ENCODE assay signal across 11 mouse cellular contexts in genomic region chr11:31831451-31831850, GRCm38 (mm10). TPM values are rescaled to one million over a fixed set of nuclear protein-coding genes. Genes with fewer than 3 reads are reported as not detected.
DNase-seq lines count a peak whose midpoint lies in the region; ATAC-seq and TF ChIP-seq lines count a peak whose summit lies in the region.
"Had no signal": no experiment of that assay in that cellular context is flagged by ENCODE, and none has a peak within 500 bp of the region (broad histone marks: within the 10 kb centered on the region; RNA-seq: fewer than 3 reads in every experiment).

No protein-coding gene starts in this region.

- DNase-seq in G1E (ENCODE audit: low spot score), result peak; percentile 66
- DNase-seq in embryo, embryonic 10 days (ENCODE audit: low spot score), result no peak
- DNase-seq in gastrocnemius, postnatal 25 days, result no peak
- DNase-seq in left cerebral cortex, postnatal 14 days (ENCODE audit: low spot score in 2 of 2), result no peak
- DNase-seq: cerebellum, postnatal 14 days; heart, adult 2 months had no signal

- H3K27me3 ChIP-seq in hindbrain, embryonic 15.5 days, result no peaks in the 10 kb centered on the region
- H3K27me3 ChIP-seq in hindbrain, embryonic 13.5 days, result no peaks in the 10 kb centered on the region
- H3K27me3 ChIP-seq in G1E (ENCODE audit: insufficient read depth, low read length), result no peaks in the 10 kb centered on the region
- H3K27me3 ChIP-seq: Patski had no signal

- H3K9me3 ChIP-seq in hindbrain, embryonic 15.5 days, result no peaks in the 10 kb centered on the region
- no peaks in the 10 kb centered on the region for H3K9me3 ChIP-seq in hindbrain, embryonic 13.5 days
- H3K9me3 ChIP-seq in G1E (replicated peaks), result no peaks in the 10 kb centered on the region

- H3K4me1 ChIP-seq in hindbrain, embryonic 15.5 days (replicated peaks), result peaks cover 21% of the 10 kb centered on the region
- H3K4me1 ChIP-seq in hindbrain, embryonic 13.5 days (replicated peaks), result peaks cover 25% of the 10 kb centered on the region
- peaks cover 70% of the 10 kb centered on the region for H3K4me1 ChIP-seq in G1E (ENCODE audit: insufficient read depth, low read depth, low read length)

- 0 out of 2 replicates have a peak, but pooled peaks have one; percentile 17 for ATAC-seq in hindbrain, embryonic 15.5 days (ENCODE audit: low FRiP score, low read depth)
- ATAC-seq in hindbrain, embryonic 13.5 days (ENCODE audit: low FRiP score), result no peak
- ATAC-seq in G1E (ENCODE audit: extremely low read depth, insufficient number of reproducible peaks, low FRiP score, poor library complexity, severe bottlenecking), result peak; percentile 94
- ATAC-seq in common myeloid progenitor, adult 5-6 weeks (replicated peaks; ENCODE audit: low read depth, poor library complexity, severe bottlenecking), result peak; percentile 79
- ATAC-seq in megakaryocyte, adult 5-6 weeks (ENCODE audit: poor library complexity, severe bottlenecking), result peak; percentile 45; the same call in 1 of the 2 replicates
- ATAC-seq: Patski had no signal

- no peak overlapping the region for H3K9ac ChIP-seq in hindbrain, embryonic 15.5 days
- no peak overlapping the region for H3K9ac ChIP-seq in hindbrain, embryonic 13.5 days

- WGBS in hindbrain, embryonic 15.5 days, result 67% methylated on average over 5 of the region's 5 CpGs
- 66% methylated on average over 5 of the region's 5 CpGs for WGBS in hindbrain, embryonic 13.5 days

- H3K4me3 ChIP-seq in hindbrain, embryonic 15.5 days, result no peak overlapping the region
- no peak overlapping the region for H3K4me3 ChIP-seq in hindbrain, embryonic 13.5 days
- peak overlapping the region; percentile 61; the same call in 1 of the 2 replicates for H3K4me3 ChIP-seq in G1E (ENCODE audit: low read depth, low read length)
- H3K4me3 ChIP-seq: heart, adult 2 months had no signal

- no peaks in the 10 kb centered on the region for H3K36me3 ChIP-seq in hindbrain, embryonic 15.5 days
- no peaks in the 10 kb centered on the region for H3K36me3 ChIP-seq in hindbrain, embryonic 13.5 days
- H3K36me3 ChIP-seq in G1E (replicated peaks), result no peaks in the 10 kb centered on the region

- no peak overlapping the region for H3K4me2 ChIP-seq in hindbrain, embryonic 15.5 days
- H3K4me2 ChIP-seq in hindbrain, embryonic 13.5 days, result no peak overlapping the region

- no peak for TF ChIP-seq CTCF in G1E (IDR thresholded peaks at IDR 0.05; ENCODE audit: low read depth, low read length)

- intact Hi-C loops in left cerebral cortex, postnatal 14 days (cut with DNase I), result no loop called here

- peak overlapping the region; percentile 74 for H3K27ac ChIP-seq in hindbrain, embryonic 15.5 days (replicated peaks)
- no peak overlapping the region; the same call in 1 of the 2 replicates for H3K27ac ChIP-seq in hindbrain, embryonic 13.5 days

RNA-seq across cellular contexts. Expression of gene Cpeb4, which starts 40.6 kb away (rescaled TPM):
- polyA plus RNA-seq in hindbrain, embryonic 15.5 days (2015; fragmentation: Nextera tagmentation; extraction: Ambion mirVana), result 15.4 and 17.8 TPM in 2 replicates
- 16.0 and 16.1 TPM in 2 replicates for polyA plus RNA-seq in hindbrain, embryonic 13.5 days (2015; fragmentation: Nextera tagmentation; extraction: Ambion mirVana)
- total RNA-seq in G1E (2014; fragmentation: Nextera tagmentation) (57.4 and 84.2 TPM in 2 replicates), G1E (2017) (27.6 and 30.4 TPM in 2 replicates)
- polyA plus RNA-seq in G1E (2012), result 3.8 and 5.6 TPM in 2 replicates
- 8.2 TPM in 2 replicates for total RNA-seq in common myeloid progenitor, adult 5-6 weeks (2017)
- total RNA-seq in megakaryocyte, adult 5-6 weeks (2015), result 25.3 and 27.1 TPM in 2 replicates
- 17.7 and 22.8 TPM in 2 replicates for total RNA-seq in megakaryocyte, adult 5-6 weeks (2017)
- 10 to 100 TPM; 65.3 to 91.5 TPM for total RNA-seq in gastrocnemius, postnatal 25 days (2021)
- 100 to 1,000 TPM; 146 to 152 TPM for total RNA-seq in left cerebral cortex, postnatal 14 days (2021)
